Mouse (Mus musculus): ENCODE data around the gene Prr12.
"Not testable (repeated sequence)": the region's sequence is repeated elsewhere in the genome, so short reads cannot be mapped to it uniquely, and the experiment has no call there.

Gene Prr12

DNA sequence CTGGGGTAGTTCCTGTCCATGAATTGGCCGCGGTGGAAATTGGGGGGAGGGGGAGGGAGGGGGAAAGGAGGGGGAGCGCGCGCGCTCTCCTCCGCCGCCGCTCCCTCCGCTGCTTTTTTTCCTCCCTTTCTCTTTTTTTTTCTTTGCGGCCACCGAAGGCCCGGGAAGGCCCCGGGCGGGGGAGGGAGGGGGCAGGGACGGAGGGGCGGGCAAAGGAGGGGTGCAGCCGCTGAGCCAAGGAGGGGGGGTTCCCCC is at the start of gene Prr12:
Gene Prr12, minus strand, starts transcription at position 20 of the 255 bp plus-strand sequence.
- no peak for DNase-seq (ENCODE audit: low spot score in 2 of 2)

DNA sequence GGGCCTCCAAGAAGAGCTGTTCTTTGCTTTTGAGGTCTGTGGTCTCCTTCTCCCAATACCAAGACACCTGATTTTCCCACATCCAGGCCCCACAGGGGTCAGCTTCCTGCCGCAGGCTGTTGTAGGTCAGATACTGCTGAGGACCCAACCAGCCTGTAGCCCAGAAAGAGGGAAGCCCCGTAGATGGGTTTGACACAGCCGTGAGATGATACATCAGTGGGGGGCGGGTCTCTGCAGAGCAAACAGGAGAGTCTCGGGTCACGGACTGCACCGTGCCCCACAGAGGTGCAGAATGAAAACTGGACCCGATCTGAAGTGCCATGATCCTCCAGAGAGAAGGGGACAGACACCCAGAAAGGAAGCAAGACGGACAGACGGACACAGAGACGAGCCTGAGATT is 49.8 kb upstream of the Prr12 start:
- DNase-seq (ENCODE audit: low spot score in 2 of 2) = no peak

DNA sequence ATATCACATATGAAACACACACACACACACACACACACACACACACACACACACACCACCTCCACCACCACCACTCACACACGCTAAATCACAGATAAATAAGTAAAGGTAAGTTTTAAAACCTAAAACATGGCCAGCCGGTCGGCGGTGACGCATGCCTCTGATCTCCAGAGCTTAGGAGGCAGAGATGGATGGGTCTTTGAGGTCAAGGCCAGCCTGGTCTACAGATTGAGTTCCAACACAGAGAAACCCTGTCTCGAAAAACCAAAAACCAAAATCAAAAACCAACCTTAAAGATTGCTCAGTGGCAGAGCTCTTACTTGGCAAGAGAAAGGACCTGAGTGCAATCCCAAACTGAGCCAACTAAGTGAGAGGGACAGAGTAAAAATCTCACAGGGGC is 47.4 kb upstream of the Prr12 start:
- DNase-seq (ENCODE audit: low spot score in 2 of 2) = no peak

DNA sequence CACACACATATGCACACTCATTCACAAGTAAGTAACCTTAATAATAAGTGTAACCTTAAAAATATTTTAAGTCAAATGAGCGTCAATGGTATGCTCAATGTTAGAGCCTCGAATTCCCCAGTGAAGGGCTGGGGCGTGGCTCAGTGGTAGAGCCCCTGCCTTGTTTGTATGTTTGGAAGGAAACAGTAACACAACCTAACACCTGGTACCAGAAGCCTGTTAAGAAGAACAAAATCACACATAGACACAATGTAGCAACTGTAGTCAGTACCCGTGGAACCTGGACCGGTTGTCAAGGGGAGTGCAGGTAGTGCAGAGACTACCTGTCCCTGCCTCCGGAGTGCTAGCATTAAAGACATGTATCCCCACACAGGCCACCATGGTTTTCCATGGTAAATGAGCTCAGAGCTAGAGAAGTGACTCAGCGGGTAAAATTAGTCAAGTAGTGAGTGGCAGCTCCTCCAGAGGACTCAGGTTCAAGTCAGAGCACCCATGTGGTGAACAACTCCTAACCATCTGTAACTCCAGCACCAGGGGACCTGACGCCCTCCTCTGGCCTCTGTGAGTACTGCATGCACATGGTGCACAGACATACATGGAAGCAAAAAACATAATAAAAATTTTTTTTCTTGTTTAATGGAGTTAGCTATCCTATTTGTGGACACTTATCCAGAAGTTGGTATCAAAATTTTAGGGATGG is 46.0 kb upstream of the Prr12 start:
- DNase-seq (ENCODE audit: low spot score in 2 of 2) = no peak

DNA sequence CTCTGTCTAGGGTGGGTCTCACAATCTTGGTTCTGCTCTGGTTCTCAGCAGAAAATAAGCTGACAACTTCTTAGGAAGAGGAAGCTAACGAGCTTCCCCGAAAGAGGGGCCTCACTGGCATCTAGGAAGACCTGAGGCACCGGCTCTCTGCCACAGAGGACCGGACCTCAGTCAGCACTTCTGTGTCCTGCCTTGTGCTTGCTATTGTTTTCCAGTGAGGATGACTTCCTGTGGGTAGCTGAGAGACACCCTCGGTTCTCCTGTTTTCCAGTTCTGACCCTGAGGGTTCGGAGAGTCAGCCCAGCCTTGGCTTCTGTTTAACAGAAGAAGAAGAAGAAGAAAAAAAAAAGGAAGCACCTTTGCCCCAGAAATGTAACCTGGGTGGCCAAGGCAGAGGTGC is 44.8 kb upstream of the Prr12 start:
- DNase-seq (ENCODE audit: low spot score in 2 of 2) = no peak

DNA sequence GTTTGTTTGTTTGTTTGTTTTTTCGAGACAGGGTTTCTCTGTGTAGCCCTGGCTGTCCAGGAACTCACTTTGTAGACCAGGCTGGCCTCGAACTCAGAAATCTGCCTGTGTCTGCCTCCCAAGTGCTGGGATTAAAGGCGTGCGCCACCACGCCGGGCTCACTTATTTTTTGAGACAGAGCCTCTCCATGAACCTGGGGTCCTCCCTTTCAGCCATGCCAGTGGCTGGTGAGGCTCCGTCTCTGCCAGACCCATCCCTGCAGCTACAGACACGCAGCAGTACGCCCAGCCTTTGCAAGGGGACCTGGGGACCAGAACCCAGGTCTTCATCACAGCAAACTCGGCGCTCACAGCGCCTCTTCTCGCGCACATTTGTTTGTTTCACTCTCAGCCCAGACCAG is 43.3 kb upstream of the Prr12 start:
- not testable (repeated sequence) for DNase-seq (ENCODE audit: low spot score in 2 of 2)

DNA sequence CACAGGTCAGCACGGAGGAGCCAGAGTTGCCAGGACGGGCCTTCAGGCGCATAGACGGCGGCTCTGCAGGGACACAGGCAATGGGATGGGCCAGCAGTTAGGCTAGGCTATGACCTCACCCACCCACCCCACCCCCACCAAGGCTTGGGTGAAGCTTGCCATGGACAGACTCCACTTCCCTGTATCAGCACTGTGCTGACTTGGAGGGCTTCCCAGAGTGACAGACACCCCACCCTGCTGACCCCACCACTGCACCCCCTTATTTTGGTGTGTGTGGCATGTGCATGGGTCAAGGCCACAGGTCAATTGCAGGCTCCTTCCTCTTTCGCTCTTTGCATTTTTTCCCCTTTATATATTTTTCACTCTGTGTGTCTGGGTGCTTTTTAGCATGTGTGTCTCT is 42.7 kb upstream of the Prr12 start:
- DNase-seq (ENCODE audit: low spot score in 2 of 2) = no peak

DNA sequence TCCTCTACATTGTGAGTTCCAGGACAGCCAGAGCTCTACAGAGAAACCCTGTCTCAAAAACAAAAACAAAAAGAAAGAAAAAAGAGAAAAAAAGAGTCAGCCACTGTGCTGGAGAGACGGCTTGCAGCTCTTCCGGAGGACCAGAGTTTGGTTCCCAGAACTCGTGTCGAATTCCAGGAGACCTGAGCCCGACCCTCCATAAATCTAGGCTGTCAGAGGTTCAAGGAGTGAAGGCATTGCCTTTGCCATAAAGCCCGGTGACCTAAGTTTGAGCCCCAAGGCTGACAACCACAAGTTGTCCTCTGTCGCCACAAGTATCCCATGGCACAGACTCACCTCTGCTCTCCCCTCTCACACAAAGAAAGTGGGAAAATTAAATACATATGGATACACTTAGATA is 41.4 kb upstream of the Prr12 start:
- no peak for DNase-seq (ENCODE audit: low spot score in 2 of 2)

DNA sequence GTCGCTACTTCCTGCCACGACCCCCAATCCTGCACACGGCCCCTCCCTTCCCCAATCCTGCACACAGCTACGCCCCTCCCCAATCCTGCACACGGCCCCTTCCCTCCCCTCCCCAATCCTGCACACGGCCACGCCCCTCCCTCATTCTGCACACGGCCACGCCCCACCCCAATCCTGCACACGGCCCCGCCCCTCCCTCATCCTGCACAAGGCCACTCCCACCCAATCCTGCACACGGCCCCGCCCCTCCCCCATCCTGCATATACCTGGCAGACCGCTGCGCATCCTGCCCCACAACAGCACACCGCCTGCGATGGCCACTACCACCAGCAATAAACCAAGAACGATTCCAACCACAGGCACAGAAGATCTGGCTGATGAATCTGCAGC is 40.8 kb upstream of the Prr12 start:
- no peak for DNase-seq (ENCODE audit: low spot score in 2 of 2)

DNA sequence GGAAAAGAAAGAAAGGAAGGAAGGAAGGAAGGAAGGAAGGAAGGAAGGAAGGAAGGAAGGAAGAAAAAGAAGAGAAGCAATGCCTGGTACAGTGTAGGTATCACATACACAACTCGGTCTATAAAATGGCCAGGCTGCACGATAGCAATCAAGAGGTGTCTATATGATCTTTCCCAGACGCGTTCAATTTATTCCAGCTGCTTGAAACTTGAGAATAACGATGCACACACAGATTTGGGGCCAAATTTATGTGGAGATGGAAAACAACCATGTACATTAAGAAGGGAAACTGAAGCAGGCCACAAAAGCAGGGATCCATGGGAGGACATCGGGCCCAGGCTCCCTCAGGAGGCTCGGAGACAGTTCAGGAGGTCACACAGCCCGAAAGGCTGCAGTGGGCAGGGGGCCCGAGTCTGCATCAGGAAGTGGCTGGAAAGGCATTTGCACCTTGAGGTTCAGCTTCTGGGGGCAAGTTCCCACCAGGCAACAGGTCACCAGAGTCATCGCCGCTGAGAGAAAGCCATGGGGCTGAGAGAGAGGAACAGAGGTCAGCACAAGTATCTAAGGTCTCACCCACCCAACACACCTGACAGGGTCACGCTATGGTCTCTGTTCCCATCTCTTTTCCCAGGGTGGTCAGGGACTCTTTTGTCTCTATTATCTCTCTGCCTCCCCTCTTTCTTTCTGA is 40.3 kb upstream of the Prr12 start:
- no peak for DNase-seq (ENCODE audit: low spot score in 2 of 2)

DNA sequence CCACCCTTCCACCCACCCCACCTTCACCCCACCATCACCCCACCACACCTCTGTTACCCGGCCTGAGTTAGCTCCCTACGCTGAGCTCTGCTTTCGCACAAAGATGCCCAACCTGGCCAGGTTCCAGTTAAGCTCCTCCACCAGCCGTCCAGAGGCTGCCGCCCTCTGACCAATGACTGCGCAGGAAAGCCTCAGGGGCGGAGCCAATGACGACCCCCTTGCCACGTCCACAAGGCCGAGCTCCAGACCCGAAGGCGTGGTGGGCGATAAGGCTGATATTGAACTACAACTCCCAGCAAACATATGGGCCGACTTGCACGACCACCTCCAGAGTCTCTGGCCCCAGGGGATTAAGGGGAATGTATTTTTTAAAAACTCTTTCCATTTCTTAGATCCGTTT is 39.4 kb upstream of the Prr12 start, which contains the start of gene Rcn3:
Gene Rcn3, minus strand, starts transcription at position 174 of the 400 bp plus-strand sequence.
- DNase-seq (ENCODE audit: low spot score in 2 of 2) = no peak

DNA sequence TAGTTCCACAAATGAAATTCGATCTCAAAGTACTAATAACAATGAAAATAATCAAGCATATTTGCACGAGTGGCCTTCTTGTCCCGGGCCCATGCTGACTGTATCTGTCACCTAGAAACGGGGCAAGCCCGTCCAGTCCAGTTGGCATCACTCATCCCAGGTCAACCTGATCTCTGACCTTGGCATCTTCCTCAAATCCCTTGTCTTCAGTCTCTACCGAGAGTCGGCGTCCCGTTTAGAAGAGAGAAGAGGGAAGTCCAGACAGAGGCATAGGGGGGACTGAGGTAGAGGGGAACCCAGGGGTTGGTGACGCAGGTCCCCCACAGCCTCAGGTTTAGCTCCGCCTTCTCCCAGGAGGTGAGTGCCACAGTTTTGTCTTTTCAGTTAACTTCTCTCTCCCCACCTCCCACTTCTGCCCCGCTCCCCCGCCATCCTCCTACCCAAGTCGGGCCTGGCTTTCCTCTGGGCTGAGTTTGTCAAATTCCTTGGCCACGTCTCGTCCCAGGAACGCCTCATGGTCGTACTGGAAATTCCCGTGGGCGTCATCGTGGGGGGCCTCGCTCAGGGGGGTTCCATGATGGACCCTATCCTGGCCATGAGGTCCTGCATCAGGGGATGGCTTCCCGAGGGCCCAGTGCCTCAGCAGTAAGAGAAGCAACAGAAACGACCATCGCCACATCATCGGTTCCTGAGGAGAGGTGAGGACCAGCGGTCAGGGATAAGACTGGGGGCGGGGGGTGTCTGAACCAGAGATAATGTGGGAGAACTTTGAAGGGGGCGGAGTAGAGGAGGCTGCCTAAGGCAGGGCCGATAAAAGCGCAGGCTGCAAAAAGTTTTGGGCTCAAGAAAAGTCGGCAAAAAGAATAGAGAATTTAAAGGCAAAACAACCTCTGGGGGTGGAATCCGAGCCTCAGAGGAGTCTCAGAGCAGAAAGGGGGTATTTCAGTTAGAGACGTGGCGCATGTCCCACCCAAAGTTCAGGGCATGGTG is 38.6 kb upstream of the Prr12 start:
- no peak for DNase-seq (ENCODE audit: low spot score in 2 of 2)

DNA sequence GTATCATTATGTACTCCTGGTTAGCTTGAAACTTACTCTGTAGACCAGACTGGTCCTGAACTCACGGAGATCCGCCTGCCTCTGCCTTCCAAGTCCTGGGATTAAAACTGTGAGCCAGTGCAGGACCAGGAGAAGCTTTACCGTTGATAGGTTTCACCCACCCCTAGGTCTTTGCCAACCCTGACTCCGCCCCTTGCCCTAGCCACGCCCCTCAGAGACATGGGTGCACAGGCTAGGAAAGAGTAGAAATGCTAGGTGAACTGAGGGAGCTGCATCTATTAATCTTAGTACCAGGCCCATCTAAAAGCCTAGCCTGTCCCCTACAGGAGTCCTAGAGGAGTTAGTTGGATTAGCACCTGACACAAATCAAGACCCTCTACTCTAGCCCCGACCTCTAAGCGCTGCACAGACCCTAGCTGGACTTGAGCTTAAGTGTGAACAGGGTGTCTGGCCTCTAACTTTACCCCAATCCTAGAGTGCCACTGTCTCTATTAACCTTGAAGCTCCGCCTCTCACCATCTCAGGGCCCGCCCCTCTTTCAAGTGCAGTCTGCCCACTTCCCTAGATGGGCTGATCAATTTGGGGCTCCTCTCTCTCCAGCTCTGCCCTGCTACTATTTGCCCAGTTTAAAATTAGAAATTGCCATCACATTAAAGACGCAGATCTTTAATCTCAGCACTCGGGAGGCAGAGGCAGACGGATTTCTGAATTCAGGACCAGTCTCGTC is 37.7 kb upstream of the Prr12 start:
- no peak for DNase-seq (ENCODE audit: low spot score in 2 of 2)

DNA sequence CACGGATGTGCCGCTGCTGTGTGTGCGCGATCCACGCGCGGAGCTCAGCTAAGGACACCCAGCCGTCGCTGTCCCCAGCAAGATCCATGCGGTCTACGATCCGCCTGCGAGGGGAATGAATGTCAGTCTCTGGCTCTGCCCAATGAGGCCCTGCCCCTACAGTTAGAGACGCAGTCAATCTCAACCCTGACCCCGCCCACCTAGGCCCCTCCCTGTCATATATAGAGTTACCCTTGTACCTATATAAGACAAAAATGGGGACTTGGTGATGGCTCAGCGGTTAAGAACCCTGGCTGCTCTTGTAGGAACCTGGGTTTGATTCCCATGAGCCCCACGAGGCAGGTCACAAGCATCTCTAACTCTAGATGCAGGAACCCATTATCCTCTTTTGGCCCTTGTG is 35.9 kb upstream of the Prr12 start:
- no peak for DNase-seq (ENCODE audit: low spot score in 2 of 2)

DNA sequence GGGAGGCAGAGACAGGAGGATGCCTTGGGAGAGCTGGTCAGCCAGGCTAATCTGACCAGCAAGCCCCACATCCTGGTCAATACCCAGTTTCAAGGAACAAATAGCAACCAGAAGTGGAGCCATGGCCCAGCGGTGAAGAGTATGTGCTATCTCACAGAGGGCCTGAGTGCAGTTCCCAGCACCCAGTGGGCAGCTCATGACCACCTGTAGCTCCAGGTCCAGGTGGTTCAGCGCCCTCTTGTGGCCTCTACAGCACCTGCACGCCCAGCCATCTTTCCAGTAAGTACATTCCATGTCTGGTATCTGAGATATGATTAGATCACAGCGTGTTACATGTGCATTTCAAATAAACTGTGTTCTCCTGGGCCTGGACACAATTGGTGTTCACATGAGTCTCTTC is 33.4 kb upstream of the Prr12 start:
- DNase-seq (ENCODE audit: low spot score in 2 of 2) = no peak

DNA sequence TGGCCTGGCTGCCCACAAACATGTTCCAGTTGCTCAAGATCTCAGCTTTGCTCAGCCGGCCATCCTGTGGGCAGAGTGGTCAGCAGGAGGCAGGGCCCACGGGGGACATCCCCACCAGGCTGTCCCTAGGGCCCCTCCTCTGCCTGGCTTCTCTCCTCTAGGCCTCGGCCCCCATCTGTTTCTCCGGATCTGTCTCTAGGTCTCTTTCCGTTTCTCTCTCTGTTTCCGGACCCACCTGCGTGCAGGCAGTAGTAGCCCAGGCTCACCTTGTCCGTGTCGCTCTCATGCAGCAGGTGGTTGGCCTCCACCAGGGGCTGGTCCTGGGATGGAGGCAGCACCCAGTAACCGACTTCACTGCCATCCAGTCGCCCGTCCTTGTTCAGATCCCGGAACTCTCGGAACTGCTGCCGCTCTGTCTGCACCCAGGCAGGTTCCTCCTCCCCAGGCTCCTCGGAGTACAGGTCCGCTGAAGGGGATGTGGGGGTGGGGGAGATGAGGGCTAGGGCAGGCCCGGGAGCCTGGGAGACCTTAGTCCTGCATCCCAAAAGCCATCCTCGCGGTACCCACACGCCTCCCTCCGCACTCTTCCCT is 30.7 kb upstream of the Prr12 start:
- DNase-seq (ENCODE audit: low spot score in 2 of 2) = no peak

DNA sequence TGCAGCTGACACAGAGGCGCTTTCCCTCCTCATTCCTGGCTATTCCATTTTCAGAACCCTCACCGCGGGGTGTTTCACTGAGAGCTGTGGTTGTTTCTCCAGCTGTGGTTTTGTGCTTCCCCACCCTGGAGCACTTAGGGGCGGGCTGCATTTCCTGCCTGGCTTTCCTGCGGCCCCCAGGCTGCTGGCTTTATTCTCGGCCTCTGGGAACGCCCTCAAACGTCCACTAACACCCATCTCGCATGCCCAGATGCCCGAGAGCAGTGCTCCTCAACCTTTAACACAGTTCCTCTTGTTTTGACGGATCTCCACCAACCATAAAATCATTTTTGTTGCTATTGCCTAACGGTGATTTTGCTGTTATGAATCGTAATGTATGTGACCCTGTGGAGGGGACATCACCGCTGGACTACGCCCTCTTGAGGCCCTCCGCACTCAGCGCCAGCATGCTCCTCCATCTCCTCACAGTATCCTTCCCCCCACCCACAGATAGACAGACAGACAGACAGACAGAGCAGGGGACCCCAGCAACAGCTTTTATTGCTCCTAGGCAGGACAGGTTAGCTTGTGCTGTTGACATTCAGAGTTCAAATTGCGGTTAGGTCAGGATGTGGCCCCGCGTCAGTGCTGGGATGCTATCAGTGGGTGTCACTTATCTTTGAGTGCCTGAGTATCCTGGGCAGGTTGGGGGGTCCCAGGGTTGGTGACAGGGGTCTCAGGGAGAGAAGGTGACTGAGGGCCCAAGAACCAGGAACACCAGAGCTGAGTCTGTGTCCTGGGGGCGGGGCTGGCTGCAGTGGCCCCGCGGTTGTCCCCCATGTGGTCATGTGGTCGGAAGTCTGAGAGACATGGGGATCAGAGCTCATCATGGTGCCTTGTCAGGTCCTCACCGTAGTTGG is 30.0 kb upstream of the Prr12 start:
- no peak for DNase-seq (ENCODE audit: low spot score in 2 of 2)

DNA sequence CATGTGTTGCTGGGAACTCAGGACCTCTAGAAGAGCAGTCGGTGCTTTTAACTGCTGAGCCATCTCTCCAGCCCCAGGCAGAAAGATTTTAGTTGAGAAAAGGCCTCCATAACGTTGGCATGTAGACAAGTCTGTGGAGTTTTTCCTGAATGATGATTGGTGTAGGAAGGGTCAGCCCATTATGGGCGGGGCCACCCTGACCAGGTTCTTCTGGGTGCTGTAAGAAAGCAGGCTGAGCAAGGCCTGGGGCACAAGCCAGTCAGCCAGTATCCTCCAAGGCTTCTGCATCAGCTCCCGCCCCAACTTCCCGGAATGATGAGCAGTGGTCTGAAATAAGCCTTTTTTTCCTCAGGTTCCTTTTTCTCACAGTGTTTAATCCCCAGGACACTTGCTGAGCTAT is 28.3 kb upstream of the Prr12 start:
- no peak for DNase-seq (ENCODE audit: low spot score in 2 of 2)

DNA sequence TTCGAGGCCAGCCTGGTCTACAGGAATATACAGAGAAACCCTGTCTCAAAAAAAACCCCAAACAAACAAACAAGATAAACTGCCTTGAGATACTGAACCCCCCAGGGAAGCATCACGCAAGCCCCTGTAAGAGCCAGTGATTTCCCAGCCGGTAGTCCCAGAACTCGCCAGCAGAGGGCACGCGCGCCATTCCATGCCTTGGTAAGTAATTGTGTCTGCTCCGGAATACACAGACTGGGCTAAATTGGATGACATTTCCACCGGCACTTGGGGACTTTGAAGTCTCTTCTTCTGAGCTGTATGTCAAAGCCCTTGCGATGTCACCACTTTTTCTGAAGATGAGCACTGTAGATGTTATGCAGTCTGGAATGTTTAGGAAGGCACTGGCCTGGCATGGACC is 27.2 kb upstream of the Prr12 start:
- DNase-seq (ENCODE audit: low spot score in 2 of 2) = peak; percentile 92 to 95

DNA sequence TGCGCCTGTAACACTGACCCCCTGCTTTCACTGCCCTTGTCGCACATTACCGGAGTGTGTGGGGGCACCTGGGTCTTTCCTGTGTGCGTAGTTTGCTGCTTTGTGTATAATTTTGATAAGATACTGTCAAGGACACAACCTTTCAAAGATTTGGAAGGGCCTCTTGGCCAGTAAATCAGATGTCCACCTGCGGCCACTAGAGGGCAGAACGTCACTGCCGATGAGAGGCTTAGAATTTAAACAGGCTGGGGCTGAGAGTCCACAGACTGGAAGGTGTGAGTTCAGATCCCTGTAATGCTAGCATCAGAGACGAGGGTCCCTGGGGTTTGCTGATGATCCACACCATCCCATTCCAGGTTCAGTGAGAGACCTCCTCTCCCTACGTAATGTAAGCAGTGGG is 25.8 kb upstream of the Prr12 start:
- peak in 1 of 2 experiments; percentile 55 for DNase-seq (ENCODE audit: low spot score in 2 of 2)

DNA sequence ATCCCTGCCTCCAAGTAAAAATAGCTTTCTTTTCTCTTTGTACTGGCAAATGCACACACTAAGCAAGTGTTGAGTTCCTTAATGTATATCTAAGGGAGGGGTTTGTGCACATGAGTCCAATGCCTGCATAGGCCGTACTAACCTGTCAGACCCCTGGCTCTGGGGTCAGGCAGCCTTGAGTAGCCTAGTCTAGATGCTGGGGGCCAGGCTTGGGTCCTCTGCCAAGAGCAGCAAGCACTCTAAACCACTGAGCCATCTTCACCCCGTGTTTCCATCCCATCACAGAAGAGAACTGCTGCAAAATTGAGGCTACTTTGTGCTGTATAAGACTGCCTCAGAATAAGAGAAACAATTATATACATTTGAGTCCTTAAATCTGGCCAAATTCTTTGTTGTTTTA is 25.1 kb upstream of the Prr12 start:
- DNase-seq (ENCODE audit: low spot score in 2 of 2) = no peak
